Mouse (Mus musculus): ENCODE measurements around the gene Ssr2.

- peak; percentile 86 for TF ChIP-seq CTCF (IDR thresholded peaks at IDR 0.05)
- no peak for TF ChIP-seq EP300 (IDR thresholded peaks at IDR 0.05; ENCODE audit: insufficient read depth, low read depth, low read length)
Observed at GRCm38 (mm10) chr3:88553525-88553879, 22.2 kb upstream of the Ssr2 start, which contains the start of gene Ubqln4.

All from heart, adult 2 months (tissue).